Mouse (Mus musculus) stomach, postnatal 0 days (tissue): Measurements from ENCODE around the gene Zfp697. TPM values are rescaled to one million over a fixed set of nuclear protein-coding genes. Genes with fewer than 3 reads are reported as not detected.

ENCODE experiments used
- ATAC-seq: fragments of 200-750 bp; cut with Nextera tagmentation; 2 replicates; pipeline ENCODE4 v1.8.0; 2017; ENCODE audit not compliant: low FRiP score, low TSS enrichment
- DNase-seq: peaks from one replicate; pipeline ENCODE4 v3.0.0-alpha.2; 2016; ENCODE audit warnings: low spot score
- H3K27ac ChIP-seq: fragments of 300-500 bp; sonication (generic); replicated peaks from 2 replicates; pipeline ENCODE4 v1.5.1; 2014; ENCODE audit warnings: mild to moderate bottlenecking, control low read depth
- H3K27me3 ChIP-seq: fragments of 300-500 bp; sonication (generic); 2 replicates; pipeline ENCODE4 v1.6.1; 2014; ENCODE audit warnings: low read length; ENCODE audit not compliant: control insufficient read depth, insufficient read depth
- H3K36me3 ChIP-seq: fragments of 300-500 bp; sonication (generic); 2 replicates; pipeline ENCODE4 v1.6.1; 2014; ENCODE audit warnings: low read length, mixed read lengths; ENCODE audit not compliant: control insufficient read depth, insufficient read depth
- H3K4me1 ChIP-seq: fragments of 300-500 bp; sonication (generic); replicated peaks from 2 replicates; pipeline ENCODE4 v1.6.1; 2014; ENCODE audit warnings: antibody characterized with exemption; ENCODE audit not compliant: control insufficient read depth, insufficient read depth
- H3K4me2 ChIP-seq: fragments of 300-500 bp; sonication (generic); replicated peaks from 2 replicates; pipeline ENCODE4 v1.6.1; 2014; ENCODE audit warnings: low read depth, mild to moderate bottlenecking, control low read depth, moderate library complexity
- H3K4me3 ChIP-seq: fragments of 300-500 bp; sonication (generic); 2 replicates; pipeline ENCODE4 v1.5.1; 2014; ENCODE audit warnings: low read depth, low read length, control low read depth
- H3K9ac ChIP-seq: fragments of 300-500 bp; sonication (generic); 2 replicates; pipeline ENCODE4 v1.6.1; 2014; ENCODE audit warnings: mild to moderate bottlenecking, low read length, control low read depth, mixed read lengths
- H3K9me3 ChIP-seq: fragments of 300-500 bp; sonication (generic); 2 replicates; pipeline ENCODE4 v1.6.1; 2016; ENCODE audit warnings: low read length; ENCODE audit not compliant: control insufficient read depth
- CTCF ChIP-seq: IDR thresholded peaks from 2 replicates; pipeline ENCODE4 v1.5.1; 2016; ENCODE audit warnings: antibody characterized with exemption, low read depth, mild to moderate bottlenecking, moderate library complexity
- EP300 ChIP-seq: optimal IDR thresholded peaks from 2 replicates; pipeline ENCODE3; 2016; ENCODE audit warnings: antibody characterized with exemption
- WGBS: fragments of 180-500 bp; shearing (Covaris S2); extraction: QIAGEN DNeasy Blood & Tissue Kit; methylation state at CpG from one replicate; pipeline ENCODE4 v1.1.7; 2014; 5-methylcytosine and 5-hydroxymethylcytosine counted together
- polyA plus RNA-seq: library from polyadenylated mRNA; unstranded; fragments of >200 nt; fragmentation: Nextera tagmentation; extraction: Ambion mirVana; gene quantifications from 2 replicates; pipeline ENCODE4 v1.2.1, GENCODE M21; 2015

The Zfp697 gene
- polyA plus RNA-seq, 1 experiment from 2014 or later: 2.1 TPM

DNA sequence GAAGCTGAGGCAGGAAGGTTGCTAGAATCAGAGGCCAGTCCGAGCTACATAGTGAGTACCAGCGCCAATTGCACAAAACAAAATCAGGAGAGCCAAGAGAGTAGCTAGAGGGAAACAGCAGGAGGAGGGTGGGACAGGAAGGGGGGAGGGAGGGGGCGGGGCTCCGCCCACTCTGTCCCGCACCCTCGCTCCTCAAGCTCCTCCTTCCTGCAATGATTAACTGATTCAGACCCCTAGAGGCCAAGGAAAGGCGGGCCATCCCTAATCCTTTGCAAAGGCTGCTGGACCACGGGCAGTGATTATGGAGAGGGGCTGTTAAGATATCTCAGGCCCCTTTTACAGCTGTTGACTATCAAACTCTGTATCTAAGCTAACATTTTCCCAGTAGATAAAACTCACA, 33.6 kb upstream of the Zfp697 start:
- no peak overlapping the region for H3K27ac ChIP-seq
- no peaks in the 10 kb centered on the region for H3K27me3 ChIP-seq
- no peak overlapping the region for H3K4me2 ChIP-seq
- no peaks in the 10 kb centered on the region for H3K36me3 ChIP-seq
- ATAC-seq (0 out of 2 replicates have a peak, but pooled peaks have one; percentile 49), DNase-seq (peak; percentile 22)
- H3K4me1 ChIP-seq: no peaks in the 10 kb centered on the region
- no peak overlapping the region for H3K9ac ChIP-seq
- no peak overlapping the region for H3K4me3 ChIP-seq
- H3K9me3 ChIP-seq: no peaks in the 10 kb centered on the region
- TF ChIP-seq EP300 (no peak), CTCF (no peak)
- WGBS: 21% methylated on average over 8 of the region's 8 CpGs

DNA sequence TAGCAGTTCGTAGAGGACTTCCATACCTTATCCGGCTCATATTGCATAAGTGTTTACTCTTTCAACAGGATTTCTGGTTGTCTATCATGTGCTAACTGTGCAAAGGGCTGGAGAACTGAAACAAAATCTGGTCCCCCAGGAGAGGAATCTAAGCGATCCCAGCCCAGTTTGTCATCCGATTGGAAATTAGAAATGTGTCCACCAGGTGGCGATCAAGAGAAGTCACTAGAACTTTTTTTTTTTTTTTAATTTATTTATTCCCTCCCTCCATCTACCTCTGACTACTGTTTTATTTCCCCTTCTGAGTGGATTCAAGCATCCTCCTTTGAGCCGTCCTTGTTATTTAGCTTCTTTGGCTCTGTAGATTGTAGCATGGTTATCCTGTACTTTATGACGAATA, 28.4 kb upstream of the Zfp697 start:
- WGBS: 26% methylated on average over 7 of the region's 7 CpGs
- no peaks in the 10 kb centered on the region for H3K4me1 ChIP-seq
- H3K9me3 ChIP-seq: no peaks in the 10 kb centered on the region
- H3K27ac ChIP-seq: no peak overlapping the region
- no peaks in the 10 kb centered on the region for H3K36me3 ChIP-seq
- peak; percentile 72 for TF ChIP-seq CTCF
- TF ChIP-seq EP300: no peak
- DNase-seq (peak; percentile 58), ATAC-seq (no peak)
- H3K4me2 ChIP-seq: no peak overlapping the region
- no peaks in the 10 kb centered on the region for H3K27me3 ChIP-seq
- no peak overlapping the region for H3K9ac ChIP-seq
- H3K4me3 ChIP-seq: no peak overlapping the region

DNA sequence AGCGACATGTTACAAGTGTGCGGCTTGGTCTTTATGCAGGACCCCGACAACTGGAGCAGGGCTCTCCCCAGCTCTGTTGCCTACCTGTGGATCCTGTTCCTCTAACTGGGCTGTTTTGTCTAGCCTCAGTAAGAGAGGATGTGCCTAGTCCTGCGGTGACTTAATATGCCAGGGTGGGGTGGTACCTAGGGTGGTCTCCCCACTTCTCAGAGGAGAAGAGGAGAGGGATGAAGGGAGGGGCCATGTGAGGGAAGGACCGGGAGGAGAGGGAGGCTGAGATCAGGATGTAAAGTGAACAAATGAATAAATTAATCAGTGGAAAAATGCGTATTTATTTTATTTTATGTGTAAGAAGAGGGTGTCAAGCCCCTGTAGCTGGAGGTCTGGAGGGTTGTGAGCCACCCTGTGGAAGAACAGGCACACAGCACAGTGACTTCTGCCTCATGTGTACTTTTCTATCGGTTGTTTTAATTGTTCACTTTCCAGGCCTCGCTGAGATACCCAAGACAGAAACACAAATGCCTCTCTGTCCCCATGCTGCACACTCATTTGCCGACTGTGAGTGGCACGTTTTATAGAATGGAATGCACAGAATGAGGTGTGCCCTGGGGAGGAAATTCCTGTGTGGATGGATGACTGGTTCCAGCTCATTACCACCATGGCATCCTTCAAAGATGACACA, 26.8 kb upstream of the Zfp697 start:
- Histone ChIP-seq H3K4me3 (no peak overlapping the region), H3K4me2 (no peak overlapping the region), H3K27ac (no peak overlapping the region), H3K27me3 (no peaks in the 10 kb centered on the region), H3K4me1 (no peaks in the 10 kb centered on the region), H3K9me3 (no peaks in the 10 kb centered on the region), H3K9ac (no peak overlapping the region), H3K36me3 (no peaks in the 10 kb centered on the region)
- 58% methylated on average over 10 of the region's 10 CpGs for WGBS
- TF ChIP-seq EP300 (no peak), CTCF (peak; percentile 41)
- DNase-seq: no peak
- peak; percentile 49; the same call in 1 of the 2 replicates for ATAC-seq

DNA sequence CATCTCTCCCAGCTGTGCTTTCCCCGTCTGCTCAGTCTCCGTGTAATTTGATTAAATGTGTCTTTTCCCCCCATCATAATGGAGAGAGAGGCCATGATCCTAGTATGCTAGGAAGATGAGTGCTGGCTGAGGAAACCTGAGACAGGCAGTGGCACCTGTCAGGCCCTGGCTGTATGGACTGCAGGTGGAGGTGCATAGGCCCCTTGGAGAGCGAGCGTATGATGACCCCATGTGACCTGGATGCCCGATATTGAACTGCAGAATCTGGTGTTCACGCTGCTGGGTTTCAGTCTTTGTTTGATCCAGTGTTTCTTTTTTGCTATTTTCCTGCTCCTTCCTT, 26.3 kb upstream of the Zfp697 start:
- TF ChIP-seq EP300 (no peak), CTCF (no peak)
- Histone ChIP-seq H3K27ac (no peak overlapping the region), H3K4me3 (no peak overlapping the region), H3K27me3 (no peaks in the 10 kb centered on the region), H3K9ac (no peak overlapping the region), H3K4me2 (no peak overlapping the region), H3K4me1 (no peaks in the 10 kb centered on the region), H3K9me3 (no peaks in the 10 kb centered on the region), H3K36me3 (no peaks in the 10 kb centered on the region)
- WGBS: 51% methylated on average over 6 of the region's 6 CpGs
- ATAC-seq: no peak
- no peak for DNase-seq

DNA sequence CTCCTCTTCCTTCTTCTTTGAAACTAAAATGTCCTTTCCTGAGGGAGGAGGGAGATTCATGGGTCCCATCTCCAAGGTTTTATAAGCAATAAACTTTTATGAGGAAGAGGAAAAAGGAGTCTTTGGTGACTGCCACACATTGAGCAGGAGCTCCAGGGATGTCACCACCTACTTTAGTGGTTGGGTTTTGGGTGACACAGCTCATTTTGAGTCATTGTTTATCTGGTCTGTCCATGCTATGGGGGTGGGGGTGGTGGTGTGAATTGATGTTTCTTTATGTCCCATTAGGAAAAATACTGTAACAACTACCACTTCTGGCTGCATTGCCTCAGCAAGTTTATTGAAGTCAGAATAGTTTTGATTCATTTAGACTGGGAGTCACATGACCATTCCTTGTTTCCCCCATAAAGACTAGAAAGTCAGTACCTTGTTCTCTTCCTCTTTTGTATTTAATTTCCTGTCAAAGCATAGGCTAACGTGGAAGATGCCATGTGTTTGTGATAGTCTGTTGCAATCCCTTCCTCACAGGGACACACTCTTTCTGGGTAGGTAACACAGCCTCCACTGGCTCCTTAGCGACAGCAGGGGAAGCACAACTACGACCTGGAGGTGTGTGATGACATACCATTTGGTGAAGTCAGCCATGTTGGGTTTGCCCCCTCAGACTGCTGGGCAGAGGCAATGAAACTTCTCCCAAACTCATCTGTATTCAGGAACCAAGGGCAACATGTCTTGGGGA, 25.5 kb upstream of the Zfp697 start:
- H3K4me1 ChIP-seq: no peaks in the 10 kb centered on the region
- H3K4me2 ChIP-seq: no peak overlapping the region
- no peak overlapping the region for H3K27ac ChIP-seq
- no peak for DNase-seq
- no peak overlapping the region for H3K4me3 ChIP-seq
- 57% methylated on average over 3 of the region's 3 CpGs for WGBS
- H3K36me3 ChIP-seq: no peaks in the 10 kb centered on the region
- no peak overlapping the region for H3K9ac ChIP-seq
- H3K9me3 ChIP-seq: no peaks in the 10 kb centered on the region
- no peaks in the 10 kb centered on the region for H3K27me3 ChIP-seq
- ATAC-seq: no peak
- no peak for TF ChIP-seq CTCF
- no peak for TF ChIP-seq EP300

DNA sequence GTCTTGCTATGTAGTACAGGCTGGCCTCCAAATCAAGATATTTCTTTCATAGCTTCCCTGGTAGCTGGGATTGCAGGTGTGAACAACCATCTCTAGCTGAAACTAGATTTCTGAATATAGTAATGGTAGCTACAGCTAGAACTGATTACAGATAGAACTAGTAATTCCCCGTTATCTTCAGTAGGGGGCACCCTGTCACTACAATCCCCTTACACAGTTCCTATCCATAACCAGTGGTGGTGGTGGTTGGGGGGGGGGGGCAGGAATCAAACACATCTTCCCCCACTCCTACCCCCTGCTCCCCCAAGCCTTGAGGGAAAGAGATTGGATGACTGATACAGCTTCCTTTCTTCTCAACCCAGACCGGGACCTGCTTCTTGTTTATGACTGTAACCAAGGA, 19.5 kb upstream of the Zfp697 start:
- DNase-seq: no peak
- Histone ChIP-seq H3K4me1 (no peaks in the 10 kb centered on the region), H3K9ac (no peak overlapping the region), H3K27me3 (no peaks in the 10 kb centered on the region), H3K36me3 (no peaks in the 10 kb centered on the region), H3K4me2 (no peak overlapping the region), H3K4me3 (no peak overlapping the region), H3K27ac (no peak overlapping the region), H3K9me3 (no peaks in the 10 kb centered on the region)
- TF ChIP-seq EP300 (no peak), CTCF (peak; percentile 69)
- 25% methylated on average over 2 of the region's 2 CpGs for WGBS
- no peak for ATAC-seq
